Mouse (Mus musculus) regulatory T cell (primary cell): Measurements from ENCODE around the gene Slc45a1.

ENCODE experiments used
- in situ Hi-C: fragments of 300-600 bp; cut with MboI, MseI; formaldehyde crosslinking; loops from one replicate; pipeline ENCODE4 v1.15.1; 2025; ENCODE audit warnings: high pct_unique_total_duplicates

Gene Slc45a1

DNA sequence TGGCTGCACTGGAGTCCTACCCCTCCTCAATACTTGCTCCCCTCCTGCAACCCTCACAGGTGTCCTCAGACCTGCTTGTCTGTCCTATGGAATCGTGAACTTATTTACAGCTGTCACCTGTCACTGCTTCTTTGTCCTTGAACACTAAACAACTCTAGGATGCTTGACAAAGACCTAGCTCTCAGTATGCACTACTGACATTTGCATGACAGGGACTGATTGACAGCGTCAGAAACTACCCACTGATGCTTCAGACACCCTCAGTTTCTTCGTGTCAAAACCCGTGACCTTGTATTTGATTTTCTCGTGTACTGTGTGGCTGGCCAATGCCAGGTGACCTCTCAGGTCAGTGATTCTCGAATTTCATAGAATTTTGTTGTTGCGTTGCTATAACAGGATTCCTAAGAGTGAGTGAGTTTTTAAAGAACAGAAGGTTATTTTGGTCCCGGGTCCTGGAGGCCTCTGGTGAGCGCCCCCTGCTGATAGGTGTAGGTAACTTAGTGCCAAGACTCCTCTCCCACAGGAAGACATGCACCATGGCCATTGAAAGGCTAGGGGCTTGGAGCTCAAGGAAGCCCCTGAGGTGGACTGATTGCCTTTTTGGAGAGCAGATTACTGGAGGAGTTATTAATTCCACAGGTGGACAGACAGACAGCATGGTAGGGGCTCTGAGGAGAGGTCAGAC, 8.1 kb upstream of the Slc45a1 start:
- in situ Hi-C loops, result loop anchor here (25.0 kb wide), 1 partner anchor 227 kb away; no protein-coding TSS in a partner anchor

GRCm38 (mm10) chr4:150656504-150656903, 4.5 kb upstream of the Slc45a1 start:
- in situ Hi-C loops, result loop anchor here (25.0 kb wide), 1 partner anchor 231 kb away; no protein-coding TSS in a partner anchor

DNA sequence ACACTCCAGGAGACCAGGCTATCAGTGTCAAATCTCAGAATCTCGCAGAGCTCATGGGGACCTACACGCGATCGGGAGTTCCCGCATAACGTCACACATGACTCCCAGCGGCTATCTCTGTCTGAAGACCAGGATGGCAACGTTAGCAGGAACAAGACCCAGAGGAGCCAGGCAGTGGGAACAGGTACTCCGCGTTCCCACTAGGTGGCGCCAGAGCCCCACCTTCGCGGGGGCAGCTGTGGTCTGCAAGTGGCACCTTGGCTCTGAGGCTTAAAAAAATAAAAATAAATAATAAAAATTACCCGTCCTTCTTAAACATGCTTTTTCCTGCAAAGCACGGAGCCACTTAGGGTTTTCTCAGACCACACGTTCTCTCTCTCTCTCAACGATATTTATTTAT, 4.0 kb upstream of the Slc45a1 start:
- in situ Hi-C loops, result loop anchor here (25.0 kb wide), 1 partner anchor 231 kb away; no protein-coding TSS in a partner anchor

- in situ Hi-C loops, result loop anchor here (25.0 kb wide), 1 partner anchor 234 kb away; no protein-coding TSS in a partner anchor
Observed at GRCm38 (mm10) chr4:150653072-150653599, 1.2 kb upstream of the Slc45a1 start.

DNA sequence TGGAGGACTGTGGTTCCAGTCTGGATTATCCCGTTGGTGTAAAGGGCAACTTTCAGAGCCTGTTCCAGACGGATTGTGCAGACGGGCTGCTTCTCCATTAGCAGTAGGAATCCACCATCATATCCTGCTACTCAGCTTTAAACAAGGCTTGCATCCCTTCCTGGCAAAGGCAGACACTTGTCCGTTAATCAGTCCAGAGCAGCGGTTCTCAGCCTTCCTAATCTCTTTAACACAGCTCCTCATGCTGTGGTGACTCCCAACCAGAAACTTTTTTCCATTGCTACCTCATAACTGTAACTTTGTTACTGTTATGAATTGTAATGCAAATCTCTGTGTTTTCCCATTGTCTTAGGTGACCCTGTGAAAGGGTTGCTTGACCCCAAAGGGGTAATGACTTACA, 2.6 kb downstream of the Slc45a1 start:
- in situ Hi-C loops, result no loop called here

DNA sequence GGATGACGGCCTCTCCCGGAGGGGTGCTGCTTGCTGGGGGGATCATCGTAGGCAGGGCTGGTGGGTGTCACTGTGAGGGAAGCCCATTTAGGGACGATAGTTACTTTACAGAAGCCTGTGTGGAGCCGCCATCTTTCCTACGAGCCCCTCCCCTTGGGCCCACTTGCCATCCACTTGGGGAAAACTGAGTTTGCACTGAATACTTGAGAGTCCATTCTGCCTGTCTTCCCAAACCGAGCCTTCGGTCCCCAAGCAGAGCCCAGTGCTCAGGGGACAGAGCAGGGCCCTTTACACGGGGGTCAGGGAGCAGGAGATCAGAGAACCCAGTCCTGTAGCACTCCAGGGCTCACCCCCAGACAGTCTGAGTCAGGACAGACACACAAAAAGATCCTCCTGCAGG, 7.7 kb downstream of the Slc45a1 start:
- in situ Hi-C loops, result no loop called here

DNA sequence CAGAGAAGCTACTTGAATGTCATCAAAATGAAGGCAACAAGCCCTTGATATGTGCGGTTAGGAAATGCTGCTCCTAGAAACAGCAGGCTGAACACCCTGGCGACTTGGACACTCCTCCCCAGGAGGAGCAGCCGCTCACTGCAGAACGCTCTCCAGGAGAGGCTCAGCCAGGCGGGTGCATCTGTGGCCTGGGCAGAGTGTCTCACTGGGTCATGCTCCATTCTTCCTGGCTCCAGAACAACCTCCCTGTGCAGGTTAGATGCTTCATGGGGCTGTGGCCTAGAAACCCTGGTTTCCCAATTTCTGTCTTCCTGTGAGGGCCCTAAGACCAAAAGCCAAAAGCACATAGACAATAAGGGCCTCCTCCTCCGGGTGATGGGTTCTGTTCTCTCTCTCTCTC, 15.3 kb downstream of the Slc45a1 start:
- in situ Hi-C loops, result no loop called here

- in situ Hi-C loops, result no loop called here
Observed at GRCm38 (mm10) chr4:150635568-150635967, 16.4 kb downstream of the Slc45a1 start.

DNA sequence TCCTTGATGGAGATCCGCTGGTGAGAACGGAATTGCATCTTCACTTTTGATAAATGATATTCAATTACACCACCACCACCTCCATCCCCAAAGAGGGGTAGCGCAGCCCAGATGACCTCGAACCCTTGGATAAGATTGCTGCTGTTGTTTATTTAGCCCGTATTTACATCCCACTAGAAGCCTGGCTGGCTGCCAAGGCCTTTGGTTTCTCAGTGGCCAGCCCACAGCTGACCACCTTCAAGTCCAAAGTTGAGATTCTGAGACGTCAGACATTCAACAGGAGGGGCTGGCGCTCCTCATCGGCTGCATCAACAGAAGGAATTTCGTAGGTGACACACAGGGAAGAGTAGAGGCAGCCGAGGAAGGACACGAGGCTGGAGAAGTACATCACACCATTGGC, 22.7 kb downstream of the Slc45a1 start:
- in situ Hi-C loops, result no loop called here

GRCm38 (mm10) chr4:150625951-150626732, 25.8 kb downstream of the Slc45a1 start:
- in situ Hi-C loops, result no loop called here

DNA sequence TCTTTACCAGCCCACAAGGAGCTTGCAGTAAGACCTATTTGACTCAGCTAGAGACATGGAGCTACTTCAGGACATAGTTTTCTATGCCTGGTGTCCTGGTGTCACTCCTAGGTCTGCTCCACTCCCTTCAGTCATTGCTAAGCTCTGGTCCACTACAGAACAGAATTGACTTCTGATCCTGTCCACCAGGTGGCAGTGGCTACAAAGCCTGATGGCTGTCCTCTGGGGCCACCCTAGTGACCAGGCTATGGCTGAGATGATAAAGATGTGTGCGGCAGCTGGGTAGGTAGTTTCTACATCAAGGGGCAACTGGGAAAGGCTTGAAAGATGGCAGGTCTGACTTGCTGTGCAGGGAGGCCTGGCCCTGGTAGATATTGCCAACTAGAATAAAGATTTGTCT, 26.5 kb downstream of the Slc45a1 start:
- in situ Hi-C loops, result no loop called here

DNA sequence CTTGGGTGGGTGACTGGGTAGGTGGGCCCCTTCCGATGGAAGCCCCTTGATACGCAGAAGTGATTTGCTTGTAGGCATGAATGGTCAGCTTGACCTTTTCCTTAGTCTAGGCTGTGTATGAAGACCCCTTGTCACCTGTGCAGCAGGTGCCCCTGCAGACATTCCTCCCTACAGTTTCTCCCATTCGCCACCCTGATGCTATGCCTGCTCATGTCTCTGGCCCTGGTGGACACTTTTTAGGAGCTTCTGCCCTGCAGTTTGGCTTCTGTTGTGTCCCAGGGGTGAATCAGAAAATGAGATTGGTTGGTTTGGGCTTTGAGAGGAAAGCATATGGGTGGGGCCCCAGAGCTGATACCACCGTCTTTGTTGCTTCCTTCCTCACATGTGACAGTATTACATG, 27.0 kb downstream of the Slc45a1 start:
- in situ Hi-C loops, result no loop called here

DNA sequence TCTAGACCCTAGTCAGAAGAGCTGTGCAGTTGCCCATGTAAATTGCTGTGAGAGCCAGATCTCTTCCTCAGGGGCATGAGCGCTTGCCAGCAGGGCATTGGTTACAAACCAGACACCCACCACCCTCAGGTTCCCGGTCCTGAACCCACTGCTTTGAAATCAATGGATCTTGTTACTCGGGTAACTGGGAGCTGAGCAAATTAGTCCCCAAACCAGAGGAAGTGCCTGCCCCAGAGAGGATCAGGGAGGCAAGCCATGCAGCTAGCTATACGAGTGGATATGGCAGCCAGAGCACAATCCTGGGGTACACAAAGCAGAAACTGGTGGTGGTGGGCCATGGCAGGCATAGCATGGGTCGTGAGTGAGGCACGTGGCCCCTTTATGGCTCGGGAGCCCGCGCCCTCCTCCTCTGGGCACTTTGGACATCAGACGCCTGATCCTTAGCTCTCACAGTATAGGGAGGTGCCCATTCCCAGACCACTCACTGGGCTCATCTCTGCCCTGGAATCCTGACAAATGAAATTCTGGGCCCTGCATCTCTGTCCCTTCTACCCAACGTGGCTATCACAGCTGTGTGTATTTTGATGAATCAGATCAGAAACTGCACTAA, 27.7 kb downstream of the Slc45a1 start:
- in situ Hi-C loops, result no loop called here

DNA sequence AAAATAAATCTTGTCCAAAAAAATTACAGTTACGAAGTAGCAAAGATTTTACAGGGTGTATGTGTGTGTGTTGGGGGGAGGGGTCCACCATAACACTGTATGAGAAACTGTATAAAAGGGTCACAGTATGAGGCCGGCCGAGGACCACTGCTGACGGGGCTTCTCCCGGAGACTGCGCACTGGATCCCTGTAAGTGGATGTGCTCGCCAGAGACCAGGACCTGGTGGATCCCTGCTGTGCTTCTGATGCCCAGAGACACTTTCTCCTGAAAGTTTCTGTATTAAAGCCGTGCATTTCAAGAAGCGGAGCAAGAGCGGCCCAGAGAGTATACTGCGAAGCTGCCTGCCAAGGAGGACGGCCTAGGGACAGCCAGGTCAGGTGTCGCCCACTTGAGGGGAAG, 29.3 kb downstream of the Slc45a1 start:
- in situ Hi-C loops, result no loop called here

DNA sequence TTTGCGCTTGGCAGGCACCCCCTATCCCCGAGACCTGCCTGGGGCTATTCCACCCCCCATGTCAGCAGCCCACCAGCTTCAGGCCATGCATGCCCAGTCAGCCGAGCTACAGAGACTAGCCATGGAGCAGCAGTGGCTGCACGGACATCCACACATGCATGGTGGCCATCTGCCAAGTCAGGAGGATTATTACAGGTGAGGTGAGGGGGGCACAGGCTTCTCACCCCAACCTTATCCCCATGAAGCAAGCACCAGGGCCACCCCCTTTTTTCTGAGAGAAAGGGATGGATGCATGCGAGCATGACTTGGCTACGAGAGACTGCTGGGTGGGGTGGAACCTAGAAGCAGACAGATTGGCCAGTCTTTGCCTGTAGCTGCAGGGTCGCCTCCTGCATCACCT, 33.0 kb downstream of the Slc45a1 start:
- in situ Hi-C loops, result no loop called here

DNA sequence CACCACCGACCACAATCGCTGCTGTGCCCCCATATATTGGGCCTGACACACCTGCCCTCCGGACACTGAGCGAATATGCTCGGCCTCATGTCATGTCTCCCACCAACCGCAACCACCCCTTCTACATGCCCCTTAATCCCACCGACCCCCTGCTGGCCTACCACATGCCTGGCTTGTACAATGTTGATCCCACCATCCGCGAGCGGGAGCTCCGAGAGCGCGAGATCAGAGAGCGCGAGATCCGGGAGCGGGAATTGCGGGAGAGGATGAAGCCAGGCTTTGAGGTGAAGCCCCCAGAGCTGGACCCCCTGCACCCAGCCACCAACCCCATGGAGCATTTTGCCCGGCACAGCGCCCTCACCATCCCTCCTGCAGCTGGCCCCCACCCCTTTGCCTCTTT, 35.1 kb downstream of the Slc45a1 start:
- in situ Hi-C loops, result no loop called here

- in situ Hi-C loops, result no loop called here
Observed at GRCm38 (mm10) chr4:150616029-150616420, 35.9 kb downstream of the Slc45a1 start.

DNA sequence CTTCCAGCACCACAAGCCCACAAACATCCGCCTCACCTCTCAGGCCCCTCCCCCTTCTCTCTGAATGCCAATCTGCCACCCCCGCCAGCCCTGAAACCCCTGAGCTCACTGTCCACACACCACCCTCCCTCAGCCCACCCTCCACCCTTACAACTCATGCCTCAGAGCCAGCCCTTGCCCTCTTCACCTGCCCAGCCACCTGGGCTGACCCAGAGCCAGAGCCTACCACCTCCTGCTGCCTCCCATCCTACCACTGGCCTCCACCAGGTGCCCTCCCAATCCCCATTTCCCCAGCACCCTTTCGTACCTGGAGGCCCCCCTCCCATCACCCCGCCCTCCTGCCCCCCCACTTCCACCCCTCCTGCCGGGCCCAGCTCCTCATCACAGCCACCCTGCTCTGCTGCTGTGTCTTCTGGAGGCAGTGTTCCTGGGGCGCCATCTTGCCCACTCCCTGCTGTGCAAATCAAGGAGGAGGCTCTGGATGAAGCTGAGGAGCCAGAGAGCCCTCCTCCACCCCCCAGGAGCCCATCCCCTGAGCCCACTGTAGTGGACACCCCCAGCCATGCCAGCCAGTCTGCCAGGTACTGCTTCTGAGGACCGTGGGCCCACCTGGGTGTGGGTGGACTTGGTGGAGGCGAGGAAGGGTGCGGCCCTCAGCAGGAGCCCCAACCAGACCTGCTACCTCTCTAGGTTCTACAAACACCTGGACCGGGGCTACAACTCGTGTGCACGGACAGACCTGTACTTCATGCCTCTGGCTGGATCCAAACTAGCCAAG, 36.5 kb downstream of the Slc45a1 start:
- in situ Hi-C loops, result no loop called here

DNA sequence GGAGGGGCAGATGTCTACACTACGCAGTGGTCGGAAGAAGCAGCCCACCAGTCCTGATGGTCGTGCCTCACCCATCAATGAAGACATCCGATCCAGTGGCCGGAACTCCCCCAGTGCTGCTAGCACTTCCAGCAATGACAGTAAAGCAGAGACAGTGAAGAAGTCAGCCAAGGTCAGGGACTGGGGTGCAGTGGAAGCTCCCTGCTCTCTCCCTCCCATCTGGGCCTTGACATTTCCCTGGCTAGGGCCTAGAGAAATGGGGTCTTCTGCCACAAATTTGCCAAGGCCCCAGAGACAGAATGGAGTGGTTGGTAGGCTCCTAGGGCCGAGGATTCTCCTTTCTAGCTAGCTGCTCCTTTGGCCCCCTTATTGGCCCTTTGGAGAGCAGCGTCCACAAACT, 38.3 kb downstream of the Slc45a1 start:
- in situ Hi-C loops, result no loop called here

GRCm38 (mm10) chr4:150608670-150609069, 43.3 kb downstream of the Slc45a1 start:
- in situ Hi-C loops, result no loop called here

DNA sequence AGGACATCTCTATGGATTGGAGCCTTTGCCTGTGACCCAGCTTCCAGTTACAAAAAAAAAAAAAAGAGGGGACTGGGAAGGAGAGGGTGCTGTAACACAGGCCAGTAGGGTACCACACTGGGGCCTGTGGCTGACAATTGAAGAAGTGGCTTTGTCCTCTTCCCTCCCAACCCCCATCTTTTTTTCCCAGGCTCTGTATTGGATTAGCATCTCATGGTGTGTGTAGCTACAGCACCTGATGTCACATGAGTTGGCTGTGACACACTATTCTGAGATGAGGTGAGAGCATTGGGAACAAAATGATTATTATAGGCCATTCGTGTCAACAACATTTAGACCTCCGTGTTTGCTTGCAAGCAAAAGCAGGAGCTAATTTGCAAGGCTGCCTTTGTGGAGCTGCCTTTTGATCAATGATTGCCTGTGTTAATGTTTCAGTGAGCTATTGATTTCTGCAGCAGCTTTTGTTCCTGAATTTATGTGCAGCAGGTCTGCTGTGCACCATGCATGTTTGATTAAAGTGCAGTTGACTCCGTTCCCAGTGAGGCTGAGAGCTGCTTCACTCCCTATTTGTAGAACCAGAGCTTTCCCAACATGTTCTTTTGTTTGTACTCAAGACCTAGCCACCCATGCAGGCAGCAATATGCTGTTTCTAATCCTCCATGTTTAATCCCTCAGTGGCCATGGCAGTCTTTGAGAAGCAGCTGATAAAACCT, 45.4 kb downstream of the Slc45a1 start:
- in situ Hi-C loops, result no loop called here
